16 mouse cellular contexts compared by ENCODE assay signal in genomic region chr1:164797746-164798285, GRCm38 (mm10). TPM values are rescaled to one million over a fixed set of nuclear protein-coding genes. Genes with fewer than 3 reads are reported as not detected.
A peak's percentile ranks its signal among the peaks of the same experiment; 100 is the strongest.
DNase-seq lines count a peak whose midpoint lies in the region; ATAC-seq lines count a peak whose summit lies in the region.
"Had no signal": no experiment of that assay in that cellular context is flagged by ENCODE, and none has a peak within 500 bp of the region (broad histone marks: within the 10 kb centered on the region; RNA-seq: fewer than 3 reads in every experiment).

No protein-coding gene starts in this region.

- H3K4me3 ChIP-seq in heart, embryonic 15.5 days, result peak overlapping the region; percentile 17; the same call in 1 of the 2 replicates
- H3K4me3 ChIP-seq in stomach, embryonic 15.5 days (replicated peaks), result no peak overlapping the region
- H3K4me3 ChIP-seq: forebrain, embryonic 10.5 days; heart, embryonic 12.5 days; midbrain, embryonic 15.5 days had no signal

- H3K9me3 ChIP-seq in heart, embryonic 15.5 days (replicated peaks), result no peaks in the 10 kb centered on the region
- H3K9me3 ChIP-seq in stomach, embryonic 15.5 days, result no peaks in the 10 kb centered on the region
- H3K9me3 ChIP-seq: forebrain, embryonic 10.5 days; heart, embryonic 12.5 days; midbrain, embryonic 15.5 days had no signal

- H3K9ac ChIP-seq in heart, embryonic 15.5 days, result no peak overlapping the region
- H3K9ac ChIP-seq in stomach, embryonic 15.5 days, result no peak overlapping the region
- H3K9ac ChIP-seq: heart, embryonic 12.5 days; midbrain, embryonic 15.5 days had no signal

- ATAC-seq in heart, embryonic 15.5 days (replicated peaks; ENCODE audit: insufficient number of reproducible peaks, insufficient read depth, low FRiP score, low read depth), result peak; percentile 15; the same call in 1 of the 2 replicates
- no peak for ATAC-seq in stomach, embryonic 15.5 days (ENCODE audit: insufficient read depth, low FRiP score, low read depth)
- ATAC-seq: activated CD4-positive, CD25-positive, alpha-beta regulatory T cell, adult 4 months; midbrain, embryonic 15.5 days had no signal

- H3K4me1 ChIP-seq in heart, embryonic 15.5 days (replicated peaks), result 0 out of 2 replicates have a peak, but pooled peaks cover 8% of the 10 kb centered on the region
- H3K4me1 ChIP-seq in stomach, embryonic 15.5 days, result 0 out of 2 replicates have a peak, but pooled peaks cover 10% of the 10 kb centered on the region
- H3K4me1 ChIP-seq: forebrain, embryonic 10.5 days; midbrain, embryonic 15.5 days had no signal

- DNase-seq in cerebellum, postnatal 14 days, result peak; percentile 15 to 39
- no peak for DNase-seq in cerebellum, adult 9-11 months
- no peak for DNase-seq in heart, adult 18-20 months
- DNase-seq in lung, postnatal 10 days, result peak; percentile 32
- no peak for DNase-seq in lung, postnatal 14 days
- no peak for DNase-seq in frontal cortex, postnatal 14 days (ENCODE audit: low spot score in 2 of 2)
- DNase-seq: liver; thymus, postnatal 4 days had no signal

- no peaks in the 10 kb centered on the region for H3K36me3 ChIP-seq in heart, embryonic 15.5 days
- H3K36me3 ChIP-seq in stomach, embryonic 15.5 days, result no peaks in the 10 kb centered on the region
- H3K36me3 ChIP-seq: forebrain, embryonic 10.5 days; heart, embryonic 12.5 days; midbrain, embryonic 15.5 days had no signal

- 63% methylated on average over 1 of the region's 1 CpGs for WGBS in heart, embryonic 15.5 days
- 61% methylated on average over 1 of the region's 1 CpGs for WGBS in stomach, embryonic 15.5 days

- peak overlapping the region; percentile 24 for H3K4me2 ChIP-seq in heart, embryonic 15.5 days
- no peak overlapping the region for H3K4me2 ChIP-seq in stomach, embryonic 15.5 days
- H3K4me2 ChIP-seq: heart, embryonic 12.5 days; midbrain, embryonic 15.5 days had no signal

- H3K27me3 ChIP-seq in heart, embryonic 15.5 days, result no peaks in the 10 kb centered on the region
- no peaks in the 10 kb centered on the region for H3K27me3 ChIP-seq in stomach, embryonic 15.5 days (replicated peaks)
- H3K27me3 ChIP-seq: heart, embryonic 12.5 days; midbrain, embryonic 15.5 days had no signal

- peak overlapping the region; percentile 25 for H3K27ac ChIP-seq in heart, embryonic 15.5 days
- H3K27ac ChIP-seq in stomach, embryonic 15.5 days, result peak overlapping the region; percentile 59; the same call in 1 of the 2 replicates
- H3K27ac ChIP-seq: forebrain, embryonic 10.5 days; midbrain, embryonic 15.5 days had no signal

RNA-seq across cellular contexts. Expression of gene Dpt, which starts 1.4 kb away (rescaled TPM):
- polyA plus RNA-seq in heart, embryonic 15.5 days (2015; fragmentation: Nextera tagmentation; extraction: Ambion mirVana), result 58.4 and 63.7 TPM in 2 replicates
- 10 to 100 TPM; 86.1 to 90.5 TPM for total RNA-seq in heart, adult 18-20 months (2021)
- polyA plus RNA-seq in stomach, embryonic 15.5 days (2015; fragmentation: Nextera tagmentation; extraction: Ambion mirVana), result 36.5 and 48.9 TPM in 2 replicates
- total RNA-seq: megakaryocyte progenitor cell, adult 5-6 weeks had no signal
- polyA plus RNA-seq: forebrain, embryonic 10.5 days; kidney, embryonic 14.5 days had no signal

Comparison
In these comparisons a context has a peak if more than half of its experiments do, and no peak if none do; other contexts are left out.
1. DNase-seq: peak in cerebellum, postnatal 14 days (2 of 2) and lung, postnatal 10 days (single experiment); none in cerebellum, adult 9-11 months (single experiment), heart, adult 18-20 months (0 of 2), lung, postnatal 14 days (single experiment) and frontal cortex, postnatal 14 days (0 of 2).